In genomic region chr7:143628540-143628939, GRCm38 (mm10) we compare ENCODE assay signal across 15 mouse cellular contexts. TPM values are rescaled to one million over a fixed set of nuclear protein-coding genes. Genes with fewer than 3 reads are reported as not detected.
DNase-seq lines count a peak whose midpoint lies in the region; ATAC-seq and TF ChIP-seq lines count a peak whose summit lies in the region.
"Had no signal": no experiment of that assay in that cellular context is flagged by ENCODE, and none has a peak within 500 bp of the region (broad histone marks: within the 10 kb centered on the region; RNA-seq: fewer than 3 reads in every experiment).

TSS of gene Tnfrsf26 (minus strand) at chr7:143628722.

- H3K4me3 ChIP-seq in kidney, adult 2 months (ENCODE audit: insufficient read depth, low read depth, low read length), result peak within 1 kb of the TSS; percentile 43; the same call in 1 of the 2 replicates
- peak within 1 kb of the TSS; percentile 31 for H3K4me3 ChIP-seq in brown adipose tissue, adult 24 weeks (ENCODE audit: insufficient read depth, low read depth, low read length)
- H3K4me3 ChIP-seq in megakaryocyte, embryonic 14.5 days (replicated peaks), result peak within 1 kb of the TSS; percentile 85
- H3K4me3 ChIP-seq: hindbrain, embryonic 15.5 days; lung, embryonic 15.5 days; midbrain, embryonic 12.5 days had no signal

- no peak for DNase-seq in kidney, adult 2 months
- no peak for DNase-seq in kidney, postnatal 14 days
- peak; percentile 56 for DNase-seq in CD4-positive, CD25-positive, alpha-beta regulatory T cell, adult 2 months (ENCODE audit: low read depth, low spot score)
- no peak for DNase-seq in adrenal gland, postnatal 36 days
- DNase-seq in left cerebral cortex, adult 9 months (ENCODE audit: low spot score in 2 of 2), result no peak
- DNase-seq: adrenal gland, postnatal 14 days; cerebellum, adult 2 months; embryo, embryonic 11 days; left cerebral cortex, postnatal 4 days had no signal

- WGBS in kidney, adult 2 months, result 100% methylated on average over 1 of the region's 1 CpGs

- TF ChIP-seq CTCF in kidney, adult 2 months (conservative IDR thresholded peaks at IDR 0.05; ENCODE audit: insufficient read depth, insufficient read length, low read depth, low read length), result no peak

- peaks cover 11% of the 10 kb centered on the region for H3K9me3 ChIP-seq in megakaryocyte, embryonic 14.5 days
- H3K9me3 ChIP-seq: lung, embryonic 15.5 days had no signal

- ATAC-seq in monocyte, adult 5-6 weeks (replicated peaks; ENCODE audit: insufficient number of reproducible peaks, low FRiP score, low TSS enrichment, poor library complexity, severe bottlenecking), result no peak

- H3K27ac ChIP-seq in kidney, adult 2 months (ENCODE audit: insufficient read depth, low read depth, low read length), result peak within 1 kb of the TSS; percentile 88; the same call in 1 of the 2 replicates
- peak within 1 kb of the TSS; percentile 18 for H3K27ac ChIP-seq in brown adipose tissue, adult 24 weeks (replicated peaks; ENCODE audit: low read depth, low read length)
- H3K27ac ChIP-seq: hindbrain, embryonic 15.5 days; lung, embryonic 15.5 days; midbrain, embryonic 12.5 days had no signal

- H3K27me3 ChIP-seq in kidney, adult 2 months (replicated peaks; ENCODE audit: control insufficient read depth, insufficient read depth, low read length), result no peaks in the 10 kb centered on the region
- peaks cover 4% of the 10 kb centered on the region for H3K27me3 ChIP-seq in megakaryocyte, embryonic 14.5 days (replicated peaks)
- H3K27me3 ChIP-seq: hindbrain, embryonic 15.5 days; lung, embryonic 15.5 days; midbrain, embryonic 12.5 days had no signal

- H3K36me3 ChIP-seq in kidney, adult 2 months (ENCODE audit: control insufficient read depth, insufficient read depth, low read length), result no peaks in the 10 kb centered on the region
- H3K36me3 ChIP-seq in megakaryocyte, embryonic 14.5 days (replicated peaks; ENCODE audit: low read length), result no peaks in the 10 kb centered on the region
- H3K36me3 ChIP-seq: hindbrain, embryonic 15.5 days; lung, embryonic 15.5 days; midbrain, embryonic 12.5 days had no signal

- TF ChIP-seq POLR2A in kidney, adult 2 months (IDR thresholded peaks at IDR 0.05; ENCODE audit: low read depth, low read length), result no peak

- H3K4me1 ChIP-seq in kidney, adult 2 months (ENCODE audit: control insufficient read depth, insufficient read depth, low read length), result no peaks in the 10 kb centered on the region
- H3K4me1 ChIP-seq in brown adipose tissue, adult 24 weeks (ENCODE audit: control insufficient read depth, insufficient read depth, insufficient read length, low read length), result no peaks in the 10 kb centered on the region
- H3K4me1 ChIP-seq in megakaryocyte, embryonic 14.5 days, result peaks cover 34% of the 10 kb centered on the region
- H3K4me1 ChIP-seq: hindbrain, embryonic 15.5 days; lung, embryonic 15.5 days; midbrain, embryonic 12.5 days had no signal

RNA-seq across cellular contexts. Expression of gene Tnfrsf26, which starts in this region (rescaled TPM):
- 0.91 and 1.4 TPM in 2 replicates for polyA plus RNA-seq in kidney, adult 2 months (2012; rRNA removed)
- not detected in 2 replicates for polyA plus RNA-seq in brown adipose tissue, adult 24 weeks (2012; ENCODE audit: insufficient read depth, insufficient read length, missing spikeins)
- 0.22 and 0.54 TPM in 2 replicates for polyA plus RNA-seq in megakaryocyte, embryonic 14.5 days (2012; ENCODE audit: insufficient read depth, low replicate concordance)
- total RNA-seq in adrenal gland, postnatal 36 days (2021), result 1 to 10 TPM in 1 of 2 experiments, under 1 TPM in 1; 0.79 to 1.7 TPM
- 4.9 to 8.9 TPM (median 8.1 TPM) in 3 replicates for total RNA-seq in monocyte, adult 5-6 weeks (2017)

Comparison
In these comparisons a context has a peak if more than half of its experiments do, and no peak if none do; other contexts are left out.
1. H3K4me3 ChIP-seq: peak in every context shown above with its lines; median percentile 85 in megakaryocyte, embryonic 14.5 days; 43 in kidney, adult 2 months; 31 in brown adipose tissue, adult 24 weeks.